Mouse (Mus musculus) ES-E14 (cell line): ENCODE measurements around the gene Abcc3.

Experiments
- HCFC1 ChIP-seq: IDR thresholded peaks from 2 replicates; pipeline ENCODE4 v1.6.1; 2012; ENCODE audit warnings: low read length, inconsistent platforms, borderline replicate concordance; ENCODE audit not compliant: insufficient read depth
- MAFK ChIP-seq: IDR thresholded peaks from 2 replicates; pipeline ENCODE4 v1.6.1; 2014; ENCODE audit warnings: mild to moderate bottlenecking, low read depth, low read length, inconsistent platforms; ENCODE audit not compliant: insufficient read depth
- ZC3H11A ChIP-seq: IDR thresholded peaks from 2 replicates; pipeline ENCODE4 v1.6.1; 2012; ENCODE audit warnings: low read depth, mild to moderate bottlenecking, inconsistent platforms, low read length, borderline replicate concordance

GRCm38 (mm10) chr11:94392672-94393109 lies at the start of gene Abcc3:
- TF ChIP-seq HCFC1: no peak
- no peak for TF ChIP-seq MAFK
- no peak for TF ChIP-seq ZC3H11A
